Mouse (Mus musculus) forebrain, embryonic 13.5 days (tissue): ENCODE data around the gene Fgd6. TPM values are rescaled to one million over a fixed set of nuclear protein-coding genes. Genes with fewer than 3 reads are reported as not detected.

ENCODE experiments used
- ATAC-seq: fragments of 200-750 bp; cut with Nextera tagmentation; 2 replicates; pipeline ENCODE4 v1.8.0; 2017
- H3K27ac ChIP-seq: fragments of 300-500 bp; sonication (generic); 2 replicates; pipeline ENCODE4 v1.5.1; 2015; ENCODE audit warnings: inconsistent platforms, mild to moderate bottlenecking, moderate library complexity
- H3K27me3 ChIP-seq: fragments of 300-500 bp; sonication (generic); 2 replicates; pipeline ENCODE4 v1.6.1; 2015; ENCODE audit warnings: mild to moderate bottlenecking, inconsistent platforms
- H3K36me3 ChIP-seq: fragments of 300-500 bp; sonication (generic); 2 replicates; pipeline ENCODE4 v1.6.1; 2015; ENCODE audit warnings: mild to moderate bottlenecking, inconsistent platforms; ENCODE audit not compliant: poor library complexity, severe bottlenecking
- H3K4me1 ChIP-seq: fragments of 300-500 bp; sonication (generic); 2 replicates; pipeline ENCODE4 v1.6.1; 2015; ENCODE audit warnings: inconsistent platforms
- H3K4me2 ChIP-seq: fragments of 300-500 bp; sonication (generic); 2 replicates; pipeline ENCODE4 v1.6.1; 2015; ENCODE audit warnings: inconsistent platforms, mild to moderate bottlenecking, moderate library complexity
- H3K4me3 ChIP-seq: fragments of 300-500 bp; sonication (generic); 2 replicates; pipeline ENCODE4 v1.5.1; 2015; ENCODE audit warnings: mild to moderate bottlenecking, inconsistent platforms
- H3K9ac ChIP-seq: fragments of 300-500 bp; sonication (generic); 2 replicates; pipeline ENCODE4 v1.6.1; 2015; ENCODE audit warnings: mild to moderate bottlenecking, inconsistent platforms
- H3K9me3 ChIP-seq: fragments of 300-500 bp; sonication (generic); replicated peaks from 2 replicates; pipeline ENCODE4 v1.6.1; 2016; ENCODE audit warnings: inconsistent platforms
- WGBS: fragments of 180-500 bp; shearing (Covaris S2); methylation state at CpG from one replicate; pipeline ENCODE4 v1.1.7; 2015; 5-methylcytosine and 5-hydroxymethylcytosine counted together
- polyA plus RNA-seq: library from polyadenylated mRNA; unstranded; fragments of >200 nt; fragmentation: Nextera tagmentation; extraction: Ambion mirVana; gene quantifications from 2 replicates; pipeline ENCODE4 v1.2.1, GENCODE M21; 2015

Fgd6 gene
- polyA plus RNA-seq, 1 experiment from 2014 or later = 1.8 TPM

DNA sequence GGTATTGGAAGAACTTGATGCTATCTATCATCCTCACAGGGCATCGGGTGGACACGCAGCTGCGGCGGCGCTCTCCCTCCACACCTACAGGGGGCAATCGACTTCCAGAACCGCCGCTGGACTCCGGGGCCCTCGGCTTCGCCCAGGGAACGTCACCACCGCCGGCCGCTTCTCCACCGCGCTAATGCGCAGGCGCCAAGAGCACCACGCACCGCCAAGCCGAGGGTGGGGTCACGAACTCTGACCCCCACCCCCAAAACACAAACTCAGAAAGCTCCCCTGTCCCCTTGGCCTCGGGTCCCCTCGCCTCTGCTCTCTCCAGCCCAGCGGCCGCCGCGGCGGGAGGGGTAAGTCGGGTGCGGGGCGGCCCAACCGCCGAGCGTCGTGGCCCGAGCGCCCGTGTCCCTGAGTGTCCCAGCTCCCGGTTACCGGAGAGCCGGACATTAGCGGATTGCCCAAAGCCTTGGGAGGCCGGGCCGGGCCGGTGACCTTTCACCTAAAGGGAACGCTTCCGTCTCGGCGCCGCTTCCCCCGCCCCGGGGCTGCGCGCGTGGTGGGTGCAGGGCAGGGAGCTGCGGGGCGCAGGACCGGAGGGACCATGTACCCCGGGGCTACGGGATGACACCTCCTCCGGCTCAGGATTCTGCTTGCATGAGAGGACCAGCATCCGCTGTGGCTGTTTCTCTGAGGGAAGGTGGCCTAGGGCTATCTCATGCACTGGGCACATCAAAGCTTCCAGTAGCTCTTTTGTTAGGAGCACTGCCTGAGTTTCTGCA lies 112.1 kb downstream of the Fgd6 start, which contains the start of gene Nr2c1:
TSS of gene Nr2c1 (plus strand) at position 268 of the 776 bp plus-strand sequence.
- peak; percentile 95 for ATAC-seq
- no peaks in the 10 kb centered on the region for H3K27me3 ChIP-seq
- H3K9ac ChIP-seq = peak within 1 kb of the TSS; percentile 90
- WGBS = under 1% methylated on average over 64 of the region's 64 CpGs
- peak within 1 kb of the TSS; percentile 52 for H3K27ac ChIP-seq
- no peaks in the 10 kb centered on the region for H3K9me3 ChIP-seq
- H3K4me1 ChIP-seq = peaks cover 18% of the 10 kb centered on the region
- H3K4me3 ChIP-seq = peak within 1 kb of the TSS; percentile 86
- no peaks in the 10 kb centered on the region for H3K36me3 ChIP-seq
- H3K4me2 ChIP-seq = peak within 1 kb of the TSS; percentile 74

- H3K9ac ChIP-seq = no peak overlapping the region
- no peaks in the 10 kb centered on the region for H3K27me3 ChIP-seq
- H3K4me1 ChIP-seq = peaks cover 18% of the 10 kb centered on the region
- no peak overlapping the region for H3K27ac ChIP-seq
- WGBS = 85% methylated on average over 4 of the region's 4 CpGs
- no peak overlapping the region for H3K4me2 ChIP-seq
- H3K36me3 ChIP-seq = no peaks in the 10 kb centered on the region
- ATAC-seq = no peak
- H3K9me3 ChIP-seq = no peaks in the 10 kb centered on the region
- no peak overlapping the region for H3K4me3 ChIP-seq
These were observed 115.7 kb downstream of the Fgd6 start for GRCm38 (mm10) chr10:94151488-94151887.

DNA sequence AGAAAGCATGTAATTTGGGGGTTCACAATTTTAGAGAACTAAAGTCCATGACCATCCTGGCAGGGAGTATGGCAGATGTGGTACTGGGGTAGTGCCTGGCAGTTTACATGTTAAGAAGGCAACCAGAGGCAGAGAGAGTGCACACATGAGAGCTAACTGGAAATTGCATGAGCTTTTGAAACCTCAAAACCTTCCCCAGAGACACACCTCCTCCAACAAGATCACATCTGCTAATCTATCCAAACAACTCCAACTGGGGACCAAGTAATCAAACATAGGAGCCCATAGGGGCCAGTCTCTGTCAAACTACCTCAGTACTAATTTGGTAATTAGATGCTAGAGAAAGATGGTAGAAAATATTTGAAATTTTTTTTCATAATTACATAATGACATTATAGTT lies 118.0 kb downstream of the Fgd6 start:
- Histone ChIP-seq H3K27me3 (no peaks in the 10 kb centered on the region), H3K4me1 (peaks cover 12% of the 10 kb centered on the region), H3K36me3 (peaks cover 14% of the 10 kb centered on the region), H3K27ac (no peak overlapping the region), H3K9ac (no peak overlapping the region), H3K4me2 (no peak overlapping the region), H3K4me3 (no peak overlapping the region), H3K9me3 (no peaks in the 10 kb centered on the region)
- ATAC-seq = no peak

DNA sequence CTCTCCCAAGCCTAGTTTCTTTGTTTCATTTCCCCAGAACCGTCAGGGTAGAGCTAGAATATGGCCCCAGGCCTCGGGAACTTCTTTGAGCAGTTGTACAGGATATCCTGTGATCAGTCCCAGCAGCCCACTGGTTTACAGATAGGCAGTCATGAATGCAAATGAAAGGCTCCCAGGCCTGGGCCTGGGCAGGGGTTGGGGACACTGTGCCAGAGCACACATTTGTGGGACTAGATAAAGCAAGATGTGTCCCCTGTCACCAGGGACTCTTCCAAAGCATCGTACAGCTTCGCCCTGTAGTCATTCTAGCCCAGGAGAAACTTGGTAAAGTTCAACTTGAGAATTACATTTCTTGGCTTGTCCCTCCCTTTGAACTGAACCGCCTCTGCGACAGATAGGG lies 123.2 kb downstream of the Fgd6 start:
- Histone ChIP-seq H3K4me1 (no peaks in the 10 kb centered on the region), H3K9me3 (no peaks in the 10 kb centered on the region), H3K9ac (no peak overlapping the region), H3K27me3 (no peaks in the 10 kb centered on the region), H3K27ac (no peak overlapping the region), H3K36me3 (peaks cover 45% of the 10 kb centered on the region), H3K4me2 (no peak overlapping the region), H3K4me3 (no peak overlapping the region)
- 91% methylated on average over 6 of the region's 6 CpGs for WGBS
- ATAC-seq = no peak

GRCm38 (mm10) chr10:94159406-94159805 lies 123.6 kb downstream of the Fgd6 start:
- Histone ChIP-seq H3K27ac (no peak overlapping the region), H3K9me3 (no peaks in the 10 kb centered on the region), H3K36me3 (peaks cover 50% of the 10 kb centered on the region), H3K4me3 (no peak overlapping the region), H3K4me2 (no peak overlapping the region), H3K27me3 (no peaks in the 10 kb centered on the region), H3K4me1 (no peaks in the 10 kb centered on the region), H3K9ac (no peak overlapping the region)
- 91% methylated on average over 4 of the region's 4 CpGs for WGBS
- no peak for ATAC-seq

- no peak overlapping the region for H3K4me3 ChIP-seq
- peaks cover 58% of the 10 kb centered on the region for H3K36me3 ChIP-seq
- H3K27ac ChIP-seq = no peak overlapping the region
- no peak overlapping the region for H3K4me2 ChIP-seq
- no peak for ATAC-seq
- H3K9ac ChIP-seq = no peak overlapping the region
- 93% methylated on average over 5 of the region's 5 CpGs for WGBS
- H3K9me3 ChIP-seq = no peaks in the 10 kb centered on the region
- no peaks in the 10 kb centered on the region for H3K27me3 ChIP-seq
- H3K4me1 ChIP-seq = no peaks in the 10 kb centered on the region
These were observed 125.4 kb downstream of the Fgd6 start for GRCm38 (mm10) chr10:94161051-94161765.

DNA sequence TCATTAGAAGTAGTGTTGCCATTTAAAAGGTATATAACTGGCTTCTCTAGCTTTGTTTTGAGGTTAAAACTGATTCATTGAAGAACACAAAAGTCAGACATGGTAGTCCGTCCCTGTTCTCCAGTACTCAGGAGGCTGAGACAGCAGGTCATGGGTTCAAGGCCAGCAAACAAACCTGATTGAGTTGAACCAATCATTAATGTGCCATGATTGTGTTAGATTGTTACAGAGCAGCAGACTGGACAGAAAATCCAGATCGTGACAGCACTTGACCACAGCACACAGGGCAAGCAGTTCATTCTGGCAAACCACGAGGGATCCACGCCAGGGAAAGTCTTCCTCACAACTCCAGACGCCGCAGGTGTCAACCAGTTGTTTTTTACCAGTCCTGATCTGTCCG lies 126.2 kb downstream of the Fgd6 start:
- no peaks in the 10 kb centered on the region for H3K9me3 ChIP-seq

GRCm38 (mm10) chr10:94164104-94164845 lies 128.5 kb downstream of the Fgd6 start:
- WGBS = 82% methylated on average over 5 of the region's 5 CpGs
- H3K27me3 ChIP-seq = no peaks in the 10 kb centered on the region
- H3K36me3 ChIP-seq = peaks cover 67% of the 10 kb centered on the region
- H3K4me3 ChIP-seq = no peak overlapping the region
- no peak overlapping the region for H3K9ac ChIP-seq
- no peak overlapping the region for H3K4me2 ChIP-seq
- H3K27ac ChIP-seq = no peak overlapping the region
- no peaks in the 10 kb centered on the region for H3K9me3 ChIP-seq
- H3K4me1 ChIP-seq = 0 out of 2 replicates have a peak, but pooled peaks cover 6% of the 10 kb centered on the region
- no peak for ATAC-seq

More for the DNA sequence above, 126.2 kb downstream of the Fgd6 start:
- Histone ChIP-seq H3K4me3 (no peak overlapping the region), H3K27ac (no peak overlapping the region), H3K9ac (no peak overlapping the region), H3K4me2 (no peak overlapping the region), H3K27me3 (no peaks in the 10 kb centered on the region), H3K4me1 (0 out of 2 replicates have a peak, but pooled peaks cover 3% of the 10 kb centered on the region), H3K36me3 (peaks cover 61% of the 10 kb centered on the region)
- ATAC-seq = no peak
- WGBS = 96% methylated on average over 7 of the region's 7 CpGs

- H3K4me3 ChIP-seq = no peak overlapping the region
- no peak overlapping the region for H3K27ac ChIP-seq
- no peak overlapping the region for H3K9ac ChIP-seq
- H3K4me1 ChIP-seq = 0 out of 2 replicates have a peak, but pooled peaks cover 6% of the 10 kb centered on the region
- H3K36me3 ChIP-seq = peaks cover 68% of the 10 kb centered on the region
- no peak overlapping the region for H3K4me2 ChIP-seq
- no peak for ATAC-seq
- WGBS = 91% methylated on average over 16 of the region's 16 CpGs
- no peaks in the 10 kb centered on the region for H3K9me3 ChIP-seq
- no peaks in the 10 kb centered on the region for H3K27me3 ChIP-seq
These were observed 129.6 kb downstream of the Fgd6 start for GRCm38 (mm10) chr10:94165426-94165825.

DNA sequence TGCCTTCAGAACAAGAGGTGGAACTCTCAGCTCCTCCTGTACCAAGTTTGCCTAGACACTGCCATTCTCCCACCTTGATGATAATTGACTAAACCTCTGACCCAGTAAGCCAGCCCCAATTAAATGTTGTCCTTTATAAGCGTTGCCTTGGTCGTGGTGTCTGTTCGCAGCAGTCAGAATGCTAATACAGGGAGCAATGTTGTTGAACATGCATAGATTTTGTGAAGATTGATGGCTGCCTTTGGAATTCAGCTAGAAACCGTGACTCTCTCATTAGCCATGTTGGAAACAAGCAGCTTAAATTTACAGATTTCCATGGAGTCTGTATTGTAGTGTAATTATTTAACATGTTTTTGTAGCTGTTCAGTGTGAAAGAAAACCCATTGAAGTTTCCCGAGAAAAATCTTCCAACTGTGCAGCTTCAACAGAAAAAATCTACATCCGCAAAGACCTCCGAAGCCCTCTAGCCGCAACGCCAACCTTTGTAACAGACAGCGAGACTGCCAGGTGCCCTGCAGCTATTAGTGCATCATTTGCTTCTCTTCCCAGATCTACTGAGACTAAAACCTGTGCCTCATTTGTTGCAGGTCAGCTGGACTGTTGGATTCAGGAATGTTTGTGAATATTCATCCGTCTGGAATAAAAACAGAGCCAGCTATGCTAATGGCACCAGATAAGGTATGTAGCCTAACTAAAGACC lies 131.4 kb downstream of the Fgd6 start:
- H3K4me3 ChIP-seq = no peak overlapping the region
- H3K4me2 ChIP-seq = no peak overlapping the region
- no peak for ATAC-seq
- H3K36me3 ChIP-seq = peaks cover 65% of the 10 kb centered on the region
- H3K4me1 ChIP-seq = peaks cover 14% of the 10 kb centered on the region
- no peak overlapping the region for H3K9ac ChIP-seq
- no peak overlapping the region for H3K27ac ChIP-seq
- no peaks in the 10 kb centered on the region for H3K27me3 ChIP-seq
- no peaks in the 10 kb centered on the region for H3K9me3 ChIP-seq
- 68% methylated on average over 11 of the region's 11 CpGs for WGBS

- 37% methylated on average over 12 of the region's 12 CpGs for WGBS
- H3K36me3 ChIP-seq = peaks cover 68% of the 10 kb centered on the region
- no peak for ATAC-seq
These were observed 135.8 kb downstream of the Fgd6 start for GRCm38 (mm10) chr10:94171440-94172130.

More at GRCm38 (mm10) chr10:94171440-94172130, 135.8 kb downstream of the Fgd6 start:
- no peaks in the 10 kb centered on the region for H3K27me3 ChIP-seq
- H3K9me3 ChIP-seq = no peaks in the 10 kb centered on the region
- no peak overlapping the region; the same call in 1 of the 2 replicates for H3K9ac ChIP-seq
- H3K4me2 ChIP-seq = peak overlapping the region; percentile 22
- no peak overlapping the region for H3K4me3 ChIP-seq
- peak overlapping the region; percentile 36; the same call in 1 of the 2 replicates for H3K27ac ChIP-seq
- peaks cover 30% of the 10 kb centered on the region for H3K4me1 ChIP-seq
